Mouse (Mus musculus) myocyte (in vitro differentiated cells): ENCODE results near the gene Synpo2l.

Experiments
- CEBPB ChIP-seq: IDR thresholded peaks from 2 replicates; pipeline ENCODE4 v1.6.1; 2011; ENCODE audit warnings: mild to moderate bottlenecking, moderate library complexity; ENCODE audit not compliant: poor library complexity, insufficient read depth, severe bottlenecking
- E2F4 ChIP-seq: IDR thresholded peaks from one replicate; pipeline ENCODE4 v1.6.1; 2011; ENCODE audit warnings: mild to moderate bottlenecking, control low read depth, moderate library complexity; ENCODE audit not compliant: insufficient read depth
- MAX ChIP-seq: IDR thresholded peaks from one replicate; pipeline ENCODE4 v1.6.1; 2011; ENCODE audit warnings: low read depth, mild to moderate bottlenecking, control low read depth
- MYOD1 ChIP-seq, 3 experiments: IDR thresholded peaks; one replicate each; pipeline ENCODE4 v1.6.1; 2011; ENCODE audit warnings: control low read depth in 2 of 3, low read depth in 2 of 3, mild to moderate bottlenecking in 2 of 3, moderate library complexity in 1 of 3; ENCODE audit not compliant: insufficient read length in 2 of 3, control insufficient read depth in 1 of 3
- MYOG ChIP-seq, 3 experiments: IDR thresholded peaks; one replicate each; pipeline ENCODE4 v1.6.1; 2011; ENCODE audit warnings: control low read depth in 2 of 3, low read depth in 2 of 3, mild to moderate bottlenecking in 2 of 3; ENCODE audit not compliant: insufficient read length in 2 of 3, control insufficient read depth in 1 of 3, insufficient read depth in 1 of 3
- POLR2A ChIP-seq: IDR thresholded peaks from one replicate; pipeline ENCODE4 v1.6.1; 2011; ENCODE audit warnings: low read depth, mild to moderate bottlenecking, control low read depth, moderate library complexity; ENCODE audit not compliant: insufficient read length
- POLR2AphosphoS2 ChIP-seq: IDR thresholded peaks from one replicate; pipeline ENCODE4 v1.6.1; 2011; ENCODE audit warnings: low read depth, control low read depth; ENCODE audit not compliant: insufficient read length
- TCF12 ChIP-seq: IDR thresholded peaks from one replicate; pipeline ENCODE4 v1.6.1; 2011; ENCODE audit warnings: mild to moderate bottlenecking, control low read depth; ENCODE audit not compliant: poor library complexity, insufficient read depth, severe bottlenecking
- USF1 ChIP-seq: IDR thresholded peaks from one replicate; pipeline ENCODE4 v1.6.1; 2011; ENCODE audit warnings: low read depth, mild to moderate bottlenecking, control low read depth, moderate library complexity

DNA sequence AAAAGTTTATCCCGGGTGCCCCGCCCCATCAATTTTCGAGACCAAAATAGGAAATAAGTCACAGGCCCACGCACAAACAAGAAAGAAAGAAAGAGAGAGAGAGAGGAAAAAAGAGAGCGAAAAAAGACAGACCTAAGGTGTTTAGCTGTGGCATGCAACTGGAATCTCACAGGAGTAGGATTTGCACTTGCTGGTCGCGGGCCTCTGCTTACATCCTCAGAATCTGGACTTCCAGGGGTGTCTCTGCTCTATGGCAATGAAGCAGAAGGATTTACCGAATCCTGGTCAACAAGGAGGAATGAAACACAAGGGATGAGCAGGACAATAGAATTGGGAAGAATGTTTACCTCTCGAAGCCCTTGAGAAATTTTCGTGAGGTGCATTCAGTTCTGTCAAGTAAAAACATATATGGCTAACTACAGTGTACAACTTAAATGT lies 26.7 kb downstream of the Synpo2l start:
- TF ChIP-seq POLR2A (no peak), TCF12 (no peak), MYOD1 (IDR thresholded peaks at IDR 0.05; ENCODE audit: control insufficient read depth in 1 of 3, insufficient read length in 2 of 3, low read depth in 2 of 3) (no peak), E2F4 (no peak), USF1 (no peak), CEBPB (no peak), MYOG (IDR thresholded peaks at IDR 0.05; ENCODE audit: control insufficient read depth in 1 of 3, insufficient read depth in 1 of 3, insufficient read length in 2 of 3, low read depth in 2 of 3) (no peak), MAX (no peak), POLR2AphosphoS2 (no peak)
